Mouse (Mus musculus) intestine, embryonic 14.5 days (tissue): ENCODE measurements at regions not wholly inside any gene's neighbourhood (a gene's known extent, or its start where the extent isn't known, plus 50 kb on each side); places are given as distances from the start of the nearest gene placed in this dataset.

Experiments
- ATAC-seq: fragments of 200-750 bp; cut with Nextera tagmentation; replicated peaks from 2 replicates; pipeline ENCODE4 v1.8.0; 2017; ENCODE audit warnings: low read depth, moderate number of reproducible peaks, moderate TSS enrichment, moderate library complexity; ENCODE audit not compliant: low FRiP score, low TSS enrichment
- DNase-seq: peaks from one replicate; pipeline ENCODE4 v3.0.0-alpha.2; 2018; ENCODE audit warnings: low spot score
- H3K27ac ChIP-seq: fragments of 300-500 bp; sonication (generic); 2 replicates; pipeline ENCODE4 v1.5.1; 2014; ENCODE audit warnings: low read depth, mild to moderate bottlenecking, control low read depth
- H3K27me3 ChIP-seq: fragments of 300-500 bp; sonication (generic); replicated peaks from 2 replicates; pipeline ENCODE4 v1.6.1; 2014; ENCODE audit warnings: low read length, control low read depth; ENCODE audit not compliant: control insufficient read depth, insufficient read depth
- H3K36me3 ChIP-seq: fragments of 300-500 bp; sonication (generic); 2 replicates; pipeline ENCODE4 v1.6.1; 2014; ENCODE audit warnings: low read length, control low read depth; ENCODE audit not compliant: control insufficient read depth, insufficient read depth
- H3K4me1 ChIP-seq: fragments of 300-500 bp; sonication (generic); replicated peaks from 2 replicates; pipeline ENCODE4 v1.6.1; 2014; ENCODE audit warnings: low read length, control low read depth, mixed read lengths; ENCODE audit not compliant: control insufficient read depth, insufficient read depth
- H3K4me2 ChIP-seq: fragments of 300-500 bp; sonication (generic); 2 replicates; pipeline ENCODE4 v1.6.1; 2014; ENCODE audit warnings: low read length
- H3K4me3 ChIP-seq: fragments of 300-500 bp; sonication (generic); 2 replicates; pipeline ENCODE4 v1.5.1; 2014; ENCODE audit warnings: low read depth, low read length, control low read depth, mixed read lengths
- H3K9ac ChIP-seq: fragments of 300-500 bp; sonication (generic); 2 replicates; pipeline ENCODE4 v1.6.1; 2014; ENCODE audit warnings: mild to moderate bottlenecking, low read length
- H3K9me3 ChIP-seq: fragments of 300-500 bp; sonication (generic); 2 replicates; pipeline ENCODE4 v1.6.1; 2016; ENCODE audit warnings: low read length, control low read depth; ENCODE audit not compliant: control insufficient read depth
- WGBS: fragments of 180-500 bp; shearing (Covaris S2); extraction: QIAGEN DNeasy Blood & Tissue Kit; methylation state at CpG from one replicate; pipeline ENCODE4 v1.1.7; 2014; 5-methylcytosine and 5-hydroxymethylcytosine counted together

- H3K27me3 ChIP-seq, result no peaks in the 10 kb centered on the region
- no peaks in the 10 kb centered on the region for H3K36me3 ChIP-seq
- no peaks in the 10 kb centered on the region for H3K9me3 ChIP-seq
- H3K4me3 ChIP-seq, result no peak overlapping the region
- no peak for DNase-seq
- no peak overlapping the region for H3K9ac ChIP-seq
- ATAC-seq, result no peak
- H3K27ac ChIP-seq, result peak overlapping the region; percentile 91
- H3K4me1 ChIP-seq, result peaks cover 22% of the 10 kb centered on the region
- H3K4me2 ChIP-seq, result peak overlapping the region; percentile 66; the same call in 1 of the 2 replicates
Observed at GRCm38 (mm10) chr16:21311781-21312180, 107.2 kb downstream of the Ephb3 start.

DNA sequence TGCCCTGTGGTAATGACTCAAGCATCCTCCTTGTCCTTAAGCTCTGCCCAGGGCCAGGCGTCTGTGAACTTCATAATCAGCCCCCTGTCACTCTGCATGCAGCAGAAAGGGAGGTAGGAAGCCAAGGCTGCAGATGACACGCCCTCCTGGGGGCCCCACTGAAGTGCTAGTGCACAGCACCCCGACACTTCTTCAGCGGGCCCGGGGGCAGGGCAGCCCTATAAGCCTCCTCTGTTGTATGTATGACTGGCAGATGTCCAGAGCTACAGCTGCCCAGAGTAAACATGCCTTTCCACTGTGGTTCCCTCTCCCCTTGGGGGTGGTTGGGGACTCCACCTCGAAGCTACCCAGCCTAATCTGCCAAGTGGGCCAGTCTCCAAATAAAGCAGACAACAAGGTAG is 107.2 kb upstream of the Vps8 start:
- Histone ChIP-seq H3K4me2 (no peak overlapping the region), H3K4me3 (no peak overlapping the region), H3K27me3 (no peaks in the 10 kb centered on the region), H3K9me3 (no peaks in the 10 kb centered on the region), H3K4me1 (peaks cover 21% of the 10 kb centered on the region), H3K9ac (no peak overlapping the region), H3K27ac (no peak overlapping the region), H3K36me3 (no peaks in the 10 kb centered on the region)
- 25% methylated on average over 6 of the region's 6 CpGs for WGBS
- DNase-seq (no peak), ATAC-seq (no peak)

- DNase-seq (no peak), ATAC-seq (no peak)
- no peaks in the 10 kb centered on the region for H3K27me3 ChIP-seq
- no peak overlapping the region for H3K4me3 ChIP-seq
- H3K4me1 ChIP-seq, result peaks cover 28% of the 10 kb centered on the region
- H3K36me3 ChIP-seq, result no peaks in the 10 kb centered on the region
- no peak overlapping the region for H3K9ac ChIP-seq
- no peak overlapping the region for H3K27ac ChIP-seq
- H3K4me2 ChIP-seq, result no peak overlapping the region
- WGBS, result 73% methylated on average over 7 of the region's 7 CpGs
- H3K9me3 ChIP-seq, result no peaks in the 10 kb centered on the region
Observed at GRCm38 (mm10) chr16:21318009-21318639, 104.8 kb upstream of the Vps8 start.

GRCm38 (mm10) chr16:21318640-21319365 is 104.1 kb upstream of the Vps8 start:
- Histone ChIP-seq H3K4me2 (no peak overlapping the region), H3K4me3 (no peak overlapping the region), H3K27me3 (no peaks in the 10 kb centered on the region), H3K4me1 (peaks cover 28% of the 10 kb centered on the region), H3K9ac (no peak overlapping the region), H3K36me3 (no peaks in the 10 kb centered on the region), H3K27ac (no peak overlapping the region), H3K9me3 (no peaks in the 10 kb centered on the region)
- DNase-seq (no peak), ATAC-seq (no peak)
- 65% methylated on average over 9 of the region's 9 CpGs for WGBS

- Histone ChIP-seq H3K4me1 (peaks cover 28% of the 10 kb centered on the region), H3K4me2 (no peak overlapping the region), H3K9ac (no peak overlapping the region), H3K27ac (no peak overlapping the region), H3K36me3 (no peaks in the 10 kb centered on the region), H3K9me3 (no peaks in the 10 kb centered on the region), H3K4me3 (no peak overlapping the region), H3K27me3 (no peaks in the 10 kb centered on the region)
- ATAC-seq (no peak), DNase-seq (no peak)
- WGBS, result 61% methylated on average over 2 of the region's 2 CpGs
Observed at GRCm38 (mm10) chr16:21320284-21320683, 102.6 kb upstream of the Vps8 start.

DNA sequence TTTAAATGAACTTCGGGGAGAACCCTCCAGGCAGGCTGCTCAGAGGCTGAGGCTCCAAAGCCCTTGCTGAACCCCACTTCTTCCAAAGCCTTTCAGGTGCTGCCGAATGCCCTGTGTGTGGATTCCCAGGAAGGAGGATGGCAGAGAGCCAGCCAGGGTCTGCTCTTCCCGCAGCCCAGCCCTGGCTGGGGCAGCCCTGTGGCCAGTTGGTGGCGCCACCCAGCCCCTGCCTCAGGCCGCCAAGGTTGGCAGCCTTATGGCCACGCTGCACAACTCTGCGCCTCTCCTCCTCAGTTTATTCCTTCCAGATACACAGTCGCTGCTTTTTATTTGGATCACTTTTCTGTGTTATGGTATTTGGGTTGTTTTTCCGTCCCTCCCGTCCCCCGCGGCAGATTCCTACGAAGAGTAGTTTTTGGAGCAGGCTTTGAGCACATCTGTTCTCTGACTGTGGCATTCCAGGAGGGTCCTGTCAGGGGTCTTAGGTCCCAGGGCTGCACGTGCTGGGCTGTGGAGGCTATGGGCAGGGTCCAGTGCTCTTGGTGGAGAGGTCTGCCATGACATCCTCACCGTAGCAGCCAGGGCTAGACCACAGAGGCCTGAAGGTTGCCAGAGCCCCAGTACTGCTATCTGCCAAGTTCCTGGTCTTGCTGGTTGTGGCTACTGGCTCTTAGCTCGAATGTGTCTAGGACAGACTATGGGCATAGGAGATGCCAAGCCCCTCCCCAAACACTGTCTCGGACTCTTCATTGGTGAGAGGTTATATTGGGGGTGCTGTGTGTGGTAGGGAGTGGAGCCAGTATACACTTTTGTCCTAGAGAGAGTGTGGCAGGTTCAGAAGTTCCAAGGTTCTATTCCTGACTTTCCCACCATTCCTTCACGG is 101.5 kb upstream of the Vps8 start:
- DNase-seq, result no peak
- Histone ChIP-seq H3K4me2 (no peak overlapping the region), H3K27ac (no peak overlapping the region)

DNA sequence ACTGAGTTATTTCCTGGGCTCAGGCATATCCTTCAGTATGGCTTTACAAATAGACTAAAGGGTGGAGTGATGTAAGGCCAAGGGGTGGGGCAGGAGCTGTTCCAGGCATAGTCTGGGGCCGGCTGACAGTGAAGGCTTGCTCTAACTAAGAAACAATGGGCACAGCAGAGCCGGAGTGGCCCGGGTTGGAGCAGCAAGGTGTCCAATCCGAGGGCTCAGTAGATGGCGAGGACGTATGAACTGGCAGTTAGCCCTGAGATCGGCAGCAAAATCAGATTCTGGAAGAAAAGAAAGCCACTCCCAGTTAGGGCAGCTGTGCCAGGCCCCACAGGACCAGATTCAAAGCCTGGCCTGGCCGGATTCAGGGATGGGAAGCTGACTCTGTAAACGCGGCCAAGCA is 100.5 kb upstream of the Vps8 start:
- no peak for DNase-seq

More for the DNA sequence above, 101.5 kb upstream of the Vps8 start:
- no peaks in the 10 kb centered on the region for H3K27me3 ChIP-seq
- H3K4me3 ChIP-seq, result no peak overlapping the region
- no peaks in the 10 kb centered on the region for H3K36me3 ChIP-seq
- H3K4me1 ChIP-seq, result peaks cover 23% of the 10 kb centered on the region; the same call in 1 of the 2 replicates
- H3K9me3 ChIP-seq, result no peaks in the 10 kb centered on the region
- WGBS, result 45% methylated on average over 18 of the region's 18 CpGs
- no peak overlapping the region for H3K9ac ChIP-seq
- no peak for ATAC-seq

GRCm38 (mm10) chr16:21323446-21324034 is 99.4 kb upstream of the Vps8 start:
- Histone ChIP-seq H3K27ac (no peak overlapping the region), H3K9me3 (no peaks in the 10 kb centered on the region), H3K4me1 (peaks cover 16% of the 10 kb centered on the region; the same call in 1 of the 2 replicates), H3K4me3 (no peak overlapping the region), H3K27me3 (no peaks in the 10 kb centered on the region), H3K9ac (no peak overlapping the region), H3K4me2 (no peak overlapping the region), H3K36me3 (no peaks in the 10 kb centered on the region)
- WGBS, result 67% methylated on average over 3 of the region's 3 CpGs
- DNase-seq, result no peak
- ATAC-seq, result no peak

More for the DNA sequence above, 100.5 kb upstream of the Vps8 start:
- H3K36me3 ChIP-seq, result no peaks in the 10 kb centered on the region
- H3K27me3 ChIP-seq, result no peaks in the 10 kb centered on the region
- 46% methylated on average over 10 of the region's 10 CpGs for WGBS
- no peaks in the 10 kb centered on the region for H3K9me3 ChIP-seq
- H3K27ac ChIP-seq, result no peak overlapping the region
- no peak overlapping the region for H3K4me3 ChIP-seq
- peaks cover 22% of the 10 kb centered on the region; the same call in 1 of the 2 replicates for H3K4me1 ChIP-seq
- peak; percentile 61 for ATAC-seq
- no peak overlapping the region for H3K9ac ChIP-seq
- H3K4me2 ChIP-seq, result no peak overlapping the region
